ENCODE assay signal across 11 mouse cellular contexts in genomic region chrX:53214557-53215229, GRCm38 (mm10). TPM values are rescaled to one million over a fixed set of nuclear protein-coding genes. Genes with fewer than 3 reads are reported as not detected.
DNase-seq lines count a peak whose midpoint lies in the region; ATAC-seq lines count a peak whose summit lies in the region.
"Had no signal": no experiment of that assay in that cellular context is flagged by ENCODE, and none has a peak within 500 bp of the region (broad histone marks: within the 10 kb centered on the region; RNA-seq: fewer than 3 reads in every experiment).

No protein-coding gene starts in this region.

- no peak for DNase-seq in cerebellum, postnatal 4 days (ENCODE audit: low spot score in 2 of 2)
- DNase-seq in heart, postnatal 10 days = no peak
- DNase-seq in MN1 (ENCODE audit: low spot score) = peak; percentile 11
- DNase-seq in frontal cortex, postnatal 10 days (ENCODE audit: low spot score in 2 of 2) = no peak
- DNase-seq: liver; right cerebral cortex, adult 18-20 months; thymus, adult 2 months had no signal

- ATAC-seq in cerebellum, adult (ENCODE audit: insufficient number of reproducible peaks, low FRiP score, low TSS enrichment) = 0 out of 2 replicates have a peak, but pooled peaks have one; percentile 36
- no peak for ATAC-seq in heart, embryonic 14.5 days (ENCODE audit: insufficient number of reproducible peaks, insufficient read depth, low FRiP score, low read depth)
- no peak for ATAC-seq in limb, embryonic 12.5 days (ENCODE audit: insufficient number of reproducible peaks, insufficient read depth, low FRiP score, low TSS enrichment, low read depth)
- ATAC-seq in midbrain, embryonic 13.5 days = no peak

- H3K4me3 ChIP-seq in heart, embryonic 14.5 days (ENCODE audit: control insufficient read depth in 1 of 2, insufficient read depth in 1 of 2, low read depth in 1 of 2, low read length in 2 of 2) = no peak overlapping the region
- H3K4me3 ChIP-seq in limb, embryonic 12.5 days (replicated peaks) = no peak overlapping the region
- no peak overlapping the region for H3K4me3 ChIP-seq in midbrain, embryonic 13.5 days (replicated peaks)

- H3K36me3 ChIP-seq in heart, embryonic 14.5 days (ENCODE audit: control insufficient read depth, insufficient read depth, low read length) = no peaks in the 10 kb centered on the region
- H3K36me3 ChIP-seq in limb, embryonic 12.5 days = no peaks in the 10 kb centered on the region
- H3K36me3 ChIP-seq in midbrain, embryonic 13.5 days = no peaks in the 10 kb centered on the region

- 64% methylated on average over 7 of the region's 7 CpGs for WGBS in heart, embryonic 14.5 days
- 49% methylated on average over 7 of the region's 7 CpGs for WGBS in limb, embryonic 12.5 days
- WGBS in midbrain, embryonic 13.5 days = 76% methylated on average over 7 of the region's 7 CpGs

- H3K9me3 ChIP-seq in heart, embryonic 14.5 days (ENCODE audit: control insufficient read depth, low read length) = no peaks in the 10 kb centered on the region
- H3K9me3 ChIP-seq in limb, embryonic 12.5 days = no peaks in the 10 kb centered on the region
- H3K9me3 ChIP-seq in midbrain, embryonic 13.5 days = no peaks in the 10 kb centered on the region

- H3K27ac ChIP-seq in heart, embryonic 14.5 days (replicated peaks in 1 of 2; ENCODE audit: control insufficient read depth in 1 of 2, insufficient read depth in 1 of 2, low read depth in 2 of 2, low read length in 2 of 2) = peak overlapping the region; percentile 42 to 54; a peak in 3 of 4 replicates
- H3K27ac ChIP-seq in limb, embryonic 12.5 days = peak overlapping the region; percentile 50; the same call in 1 of the 2 replicates
- no peak overlapping the region for H3K27ac ChIP-seq in midbrain, embryonic 13.5 days

- no peak overlapping the region for H3K4me2 ChIP-seq in heart, embryonic 14.5 days (ENCODE audit: low read length)
- H3K4me2 ChIP-seq in limb, embryonic 12.5 days = no peak overlapping the region
- no peak overlapping the region for H3K4me2 ChIP-seq in midbrain, embryonic 13.5 days (replicated peaks)

- no peaks in the 10 kb centered on the region for H3K27me3 ChIP-seq in heart, embryonic 14.5 days (ENCODE audit: control insufficient read depth, insufficient read depth, low read length)
- peaks cover 4% of the 10 kb centered on the region; the same call in 1 of the 2 replicates for H3K27me3 ChIP-seq in limb, embryonic 12.5 days
- H3K27me3 ChIP-seq in midbrain, embryonic 13.5 days = no peaks in the 10 kb centered on the region

- intact Hi-C loops in heart, postnatal 10 days (cut with DNase I) = loop anchor here (5.0 kb wide), 2 partner anchors 47 to 157 kb away; no protein-coding TSS in a partner anchor

- no peak overlapping the region for H3K9ac ChIP-seq in heart, embryonic 14.5 days (ENCODE audit: low read length)
- H3K9ac ChIP-seq in limb, embryonic 12.5 days (replicated peaks) = no peak overlapping the region
- no peak overlapping the region for H3K9ac ChIP-seq in midbrain, embryonic 13.5 days (replicated peaks)

- H3K4me1 ChIP-seq in heart, embryonic 14.5 days (ENCODE audit: control insufficient read depth in 2 of 2, insufficient read depth in 2 of 2, low read length in 2 of 2) = peaks cover 15 to 22% of the 10 kb centered on the region in 2 experiments
- peaks cover 33% of the 10 kb centered on the region for H3K4me1 ChIP-seq in limb, embryonic 12.5 days (replicated peaks)
- peaks cover 12% of the 10 kb centered on the region; the same call in 1 of the 2 replicates for H3K4me1 ChIP-seq in midbrain, embryonic 13.5 days (replicated peaks)

RNA-seq across cellular contexts. Expression of gene Plac1, which starts 25.2 kb away (rescaled TPM):
- 8.1 and 8.4 TPM in 2 replicates for polyA plus RNA-seq in heart, embryonic 14.5 days (2014; fragmentation: Nextera tagmentation; extraction: Ambion mirVana)
- total RNA-seq in heart, postnatal 10 days (2021) = under 1 TPM; 0.43 to 0.69 TPM
- 7.5 and 8.2 TPM in 2 replicates for polyA plus RNA-seq in limb, embryonic 12.5 days (2016; fragmentation: Nextera tagmentation; extraction: Ambion mirVana)
- polyA plus RNA-seq in midbrain, embryonic 13.5 days (2015; fragmentation: Nextera tagmentation; extraction: Ambion mirVana) = 0.58 TPM in 1 of 2 replicates, not detected in the other

RNA-seq across cellular contexts. Expression of gene Fam122b, which starts 54.9 kb away (rescaled TPM):
- polyA plus RNA-seq in heart, embryonic 14.5 days (2014; fragmentation: Nextera tagmentation; extraction: Ambion mirVana) = 28.3 TPM in 2 replicates
- total RNA-seq in heart, postnatal 10 days (2021) = 1 to 10 TPM; 7.9 to 8.3 TPM
- 7.8 TPM in 2 replicates for polyA plus RNA-seq in limb, embryonic 12.5 days (2016; fragmentation: Nextera tagmentation; extraction: Ambion mirVana)
- 3.7 and 4.4 TPM in 2 replicates for polyA plus RNA-seq in midbrain, embryonic 13.5 days (2015; fragmentation: Nextera tagmentation; extraction: Ambion mirVana)

RNA-seq across cellular contexts. Expression of gene Fam122c, which starts 58.5 kb away (rescaled TPM):
- not detected in 2 replicates for polyA plus RNA-seq in heart, embryonic 14.5 days (2014; fragmentation: Nextera tagmentation; extraction: Ambion mirVana)
- not detected for total RNA-seq in heart, postnatal 10 days (2021)
- not detected in 2 replicates for polyA plus RNA-seq in limb, embryonic 12.5 days (2016; fragmentation: Nextera tagmentation; extraction: Ambion mirVana)
- polyA plus RNA-seq in midbrain, embryonic 13.5 days (2015; fragmentation: Nextera tagmentation; extraction: Ambion mirVana) = not detected in 2 replicates
- polyA plus RNA-seq: thymus, adult 2 months had no signal
